ENCODE assay signal across 12 mouse cellular contexts in the genomic region with DNA sequence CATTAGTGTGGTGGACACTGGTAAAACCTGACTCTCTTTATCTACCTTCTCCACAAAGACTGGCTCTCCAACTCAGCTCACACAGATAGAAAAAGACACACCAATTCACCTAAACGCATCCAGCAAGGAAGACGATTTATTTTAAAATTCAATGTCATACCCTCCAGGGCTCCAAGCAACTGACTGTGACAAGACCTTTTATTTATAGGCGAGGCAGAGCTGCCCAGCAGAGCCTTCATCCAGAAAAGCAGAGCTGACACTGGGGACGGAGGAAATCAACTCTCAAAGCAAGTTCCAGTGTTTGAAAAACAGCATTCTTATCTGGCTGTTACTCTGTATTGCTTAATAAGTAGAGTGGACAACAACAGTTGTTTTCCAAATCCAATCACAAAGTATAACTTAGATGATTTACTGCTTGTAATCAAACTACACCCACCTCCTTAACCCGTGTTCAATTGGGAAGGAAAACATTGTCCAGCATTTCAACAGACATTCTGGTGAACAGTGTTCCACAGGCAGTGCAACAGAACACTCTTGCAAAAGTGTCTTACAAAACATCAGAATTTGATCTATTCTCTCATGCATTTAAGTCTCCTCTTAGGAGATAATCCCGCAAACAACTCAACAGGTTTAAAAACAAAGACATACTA. TPM values are rescaled to one million over a fixed set of nuclear protein-coding genes. Genes with fewer than 3 reads are reported as not detected.
DNase-seq lines count a peak whose midpoint lies in the region; ATAC-seq and TF ChIP-seq lines count a peak whose summit lies in the region.
"Had no signal": no experiment of that assay in that cellular context is flagged by ENCODE, and none has a peak within 500 bp of the region (broad histone marks: within the 10 kb centered on the region; RNA-seq: fewer than 3 reads in every experiment).

No protein-coding gene starts in this region.

- TF ChIP-seq EP300 in heart, adult 2 months (IDR thresholded peaks at IDR 0.05; ENCODE audit: insufficient read depth, low read depth, low read length), result no peak
- TF ChIP-seq EP300 in lung, postnatal 0 days (IDR thresholded peaks at IDR 0.05), result no peak

- H3K79me2 ChIP-seq in heart, adult 2 months (replicated peaks; ENCODE audit: control insufficient read depth, insufficient read depth, low read length), result peaks cover 3% of the 10 kb centered on the region; the same call in 1 of the 2 replicates

- H3K4me2 ChIP-seq in lung, postnatal 0 days (replicated peaks; ENCODE audit: low read depth, low read length), result peak overlapping the region; percentile 17; the same call in 1 of the 2 replicates
- peak overlapping the region; percentile 80; the same call in 1 of the 2 replicates for H3K4me2 ChIP-seq in limb, embryonic 12.5 days
- no peak overlapping the region for H3K4me2 ChIP-seq in midbrain, embryonic 16.5 days (ENCODE audit: low read length)

- peak overlapping the region; percentile 99 for H3K27ac ChIP-seq in heart, adult 2 months
- no peak overlapping the region for H3K27ac ChIP-seq in lung, postnatal 0 days (ENCODE audit: low read length)
- no peak overlapping the region for H3K27ac ChIP-seq in limb, embryonic 12.5 days
- H3K27ac ChIP-seq in midbrain, embryonic 16.5 days (ENCODE audit: low read length), result no peak overlapping the region

- 42% methylated on average over 6 of the region's 6 CpGs for WGBS in heart, adult 2 months
- 50% methylated on average over 6 of the region's 6 CpGs for WGBS in lung, postnatal 0 days
- WGBS in lung, adult 2 months, result 45% methylated on average over 6 of the region's 6 CpGs
- 68% methylated on average over 6 of the region's 6 CpGs for WGBS in limb, embryonic 12.5 days
- 67% methylated on average over 6 of the region's 6 CpGs for WGBS in midbrain, embryonic 16.5 days

- intact Hi-C loops in heart, adult 2 months (cut with DNase I), result no loop called here
- intact Hi-C loops in heart, postnatal 14 days (cut with DNase I), result no loop called here

- peaks cover 2% of the 10 kb centered on the region; the same call in 1 of the 2 replicates for H3K36me3 ChIP-seq in heart, adult 2 months (ENCODE audit: control insufficient read depth, insufficient read depth, low read length)
- 0 out of 2 replicates have a peak, but pooled peaks cover 3% of the 10 kb centered on the region for H3K36me3 ChIP-seq in lung, postnatal 0 days (ENCODE audit: insufficient read depth, low read length)
- H3K36me3 ChIP-seq in limb, embryonic 12.5 days, result peaks cover 7% of the 10 kb centered on the region; the same call in 1 of the 2 replicates
- H3K36me3 ChIP-seq in midbrain, embryonic 16.5 days (ENCODE audit: control insufficient read depth, insufficient read depth, low read length), result no peaks in the 10 kb centered on the region

- TF ChIP-seq CTCF in heart, adult 2 months (IDR thresholded peaks at IDR 0.05), result no peak
- TF ChIP-seq CTCF in lung, postnatal 0 days (IDR thresholded peaks at IDR 0.05), result no peak
- no peak for TF ChIP-seq CTCF in lung, adult 2 months (IDR thresholded peaks at IDR 0.05; ENCODE audit: insufficient read depth, low read length)

- peak overlapping the region; percentile 9; the same call in 1 of the 2 replicates for H3K4me3 ChIP-seq in heart, adult 2 months
- H3K4me3 ChIP-seq in lung, postnatal 0 days (ENCODE audit: low read depth, low read length), result no peak overlapping the region
- H3K4me3 ChIP-seq in lung, adult 2 months (replicated peaks; ENCODE audit: extremely low read depth, low read depth, low read length), result no peak overlapping the region
- H3K4me3 ChIP-seq in limb, embryonic 12.5 days (replicated peaks), result no peak overlapping the region
- no peak overlapping the region for H3K4me3 ChIP-seq in midbrain, embryonic 16.5 days (ENCODE audit: low read depth, low read length)

- 0 out of 2 replicates have a peak, but pooled peaks have one; percentile 28 for TF ChIP-seq POLR2A in heart, adult 2 months (IDR thresholded peaks at IDR 0.05; ENCODE audit: insufficient read depth, low read depth, low read length)
- TF ChIP-seq POLR2A in lung, adult 2 months (IDR thresholded peaks at IDR 0.05; ENCODE audit: borderline replicate concordance, extremely low read depth, low read depth, low read length), result no peak

- peak overlapping the region; percentile 26; the same call in 1 of the 2 replicates for H3K9ac ChIP-seq in heart, adult 2 months (ENCODE audit: low read depth, low read length)
- no peak overlapping the region; the same call in 1 of the 2 replicates for H3K9ac ChIP-seq in lung, postnatal 0 days (replicated peaks; ENCODE audit: low read depth)
- H3K9ac ChIP-seq in limb, embryonic 12.5 days (replicated peaks), result no peak overlapping the region
- H3K9ac ChIP-seq in midbrain, embryonic 16.5 days (ENCODE audit: low read depth, low read length), result no peak overlapping the region

- H3K4me1 ChIP-seq in heart, adult 2 months (ENCODE audit: control insufficient read depth, insufficient read depth, low read length), result peaks cover 3% of the 10 kb centered on the region; the same call in 1 of the 2 replicates
- H3K4me1 ChIP-seq in lung, postnatal 0 days (ENCODE audit: insufficient read depth, low read depth, low read length), result peaks cover 12% of the 10 kb centered on the region; the same call in 1 of the 2 replicates
- peaks cover 7% of the 10 kb centered on the region for H3K4me1 ChIP-seq in lung, adult 2 months (ENCODE audit: control insufficient read depth, insufficient read depth, low read length)
- H3K4me1 ChIP-seq in limb, embryonic 12.5 days (replicated peaks), result peaks cover 12% of the 10 kb centered on the region
- H3K4me1 ChIP-seq in midbrain, embryonic 16.5 days (ENCODE audit: control insufficient read depth, insufficient read depth, low read length), result peaks cover 16% of the 10 kb centered on the region

- H3K27me3 ChIP-seq in heart, adult 2 months (ENCODE audit: control insufficient read depth, insufficient read depth, low read length), result no peaks in the 10 kb centered on the region
- no peaks in the 10 kb centered on the region for H3K27me3 ChIP-seq in lung, postnatal 0 days (replicated peaks; ENCODE audit: insufficient read depth, low read length)
- H3K27me3 ChIP-seq in limb, embryonic 12.5 days, result no peaks in the 10 kb centered on the region
- H3K27me3 ChIP-seq in midbrain, embryonic 16.5 days (ENCODE audit: control insufficient read depth, insufficient read depth, low read depth, low read length), result no peaks in the 10 kb centered on the region

- no peaks in the 10 kb centered on the region for H3K9me3 ChIP-seq in lung, postnatal 0 days (ENCODE audit: low read length)
- H3K9me3 ChIP-seq in limb, embryonic 12.5 days, result no peaks in the 10 kb centered on the region
- H3K9me3 ChIP-seq in midbrain, embryonic 16.5 days (replicated peaks; ENCODE audit: control insufficient read depth, low read length, poor library complexity, severe bottlenecking), result no peaks in the 10 kb centered on the region

- DNase-seq in heart, adult 2 months, result peak in 1 of 2 experiments; percentile 23
- DNase-seq in heart, postnatal 14 days, result no peak
- peak; percentile 80 for DNase-seq in lung, postnatal 0 days (ENCODE audit: low spot score)
- DNase-seq in lung, adult 2 months, result no peak
- no peak for DNase-seq in adrenal gland, postnatal 25 days
- DNase-seq in kidney, postnatal 14 days, result no peak
- DNase-seq: adrenal gland, postnatal 10 days; cerebellum, adult 11-12 months; kidney, postnatal 4 days; lung, postnatal 36 days had no signal

- no peak for ATAC-seq in lung, postnatal 0 days
- no peak for ATAC-seq in limb, embryonic 12.5 days (ENCODE audit: insufficient number of reproducible peaks, insufficient read depth, low FRiP score, low TSS enrichment, low read depth)
- ATAC-seq in midbrain, embryonic 16.5 days, result no peak

RNA-seq across cellular contexts. Expression of a gene that starts 2.7 kb away (rescaled TPM):
- 100 to 1,000 TPM in 1 of 2 experiments, 10 to 100 TPM in 1; 92.3 to 110 TPM for total RNA-seq in heart, adult 2 months (2021)
- polyA plus RNA-seq in heart, adult 2 months (2012; rRNA removed), result 74.6 and 85.7 TPM in 2 replicates
- 100 to 1,000 TPM in 1 of 2 experiments, 10 to 100 TPM in 1; 98.4 to 101 TPM for total RNA-seq in heart, postnatal 14 days (2021)
- polyA plus RNA-seq in lung, postnatal 0 days (2015; fragmentation: Nextera tagmentation; extraction: Ambion mirVana), result 51.4 and 65.1 TPM in 2 replicates
- polyA plus RNA-seq in lung, adult 2 months (2012; rRNA removed), result 16.3 and 20.3 TPM in 2 replicates
- polyA plus RNA-seq in limb, embryonic 12.5 days (2016; fragmentation: Nextera tagmentation; extraction: Ambion mirVana), result 40.6 and 41.0 TPM in 2 replicates
- total RNA-seq in adrenal gland, postnatal 25 days (2021), result 42.7 and 65.8 TPM in 2 replicates
- polyA plus RNA-seq in midbrain, embryonic 16.5 days (2015; fragmentation: Nextera tagmentation; extraction: Ambion mirVana), result 14.3 and 15.6 TPM in 2 replicates

RNA-seq across cellular contexts. Expression of a gene that starts 40.1 kb away (rescaled TPM):
- 100 to 1,000 TPM; 363 to 378 TPM for total RNA-seq in heart, adult 2 months (2021)
- polyA plus RNA-seq in heart, adult 2 months (2012; rRNA removed), result 169 and 248 TPM in 2 replicates
- 100 to 1,000 TPM; 365 to 412 TPM for total RNA-seq in heart, postnatal 14 days (2021)
- polyA plus RNA-seq in lung, postnatal 0 days (2015; fragmentation: Nextera tagmentation; extraction: Ambion mirVana), result 305 TPM in 2 replicates
- 110 and 128 TPM in 2 replicates for polyA plus RNA-seq in lung, adult 2 months (2012; rRNA removed)
- 359 and 372 TPM in 2 replicates for polyA plus RNA-seq in limb, embryonic 12.5 days (2016; fragmentation: Nextera tagmentation; extraction: Ambion mirVana)
- 345 and 386 TPM in 2 replicates for total RNA-seq in adrenal gland, postnatal 25 days (2021)
- polyA plus RNA-seq in midbrain, embryonic 16.5 days (2015; fragmentation: Nextera tagmentation; extraction: Ambion mirVana), result 538 and 554 TPM in 2 replicates
